Mouse (Mus musculus) embryonic fibroblast, embryonic 13.5 days (primary cell): Measurements from ENCODE around the gene Ehd3. TPM values are rescaled to one million over a fixed set of nuclear protein-coding genes. Genes with fewer than 3 reads are reported as not detected.
"Not testable (repeated sequence)": the region's sequence is repeated elsewhere in the genome, so short reads cannot be mapped to it uniquely, and the experiment has no call there.

Experiments used
- H3K27ac ChIP-seq: 2 replicates; pipeline ENCODE4 v1.5.1; 2012; ENCODE audit warnings: low read length, control low read depth, inconsistent platforms; ENCODE audit not compliant: insufficient read depth
- H3K4me1 ChIP-seq: 2 replicates; pipeline ENCODE4 v1.6.1; 2011; ENCODE audit warnings: low read length; ENCODE audit not compliant: control insufficient read depth, insufficient read depth
- H3K4me3 ChIP-seq: 2 replicates; pipeline ENCODE4 v1.5.1; 2011; ENCODE audit warnings: mild to moderate bottlenecking, control low read depth, low read length; ENCODE audit not compliant: insufficient read depth
- CTCF ChIP-seq: IDR thresholded peaks from 2 replicates; pipeline ENCODE4 v1.5.1; 2011; ENCODE audit warnings: mild to moderate bottlenecking, control low read depth, low read length, moderate library complexity, borderline replicate concordance; ENCODE audit not compliant: insufficient read depth
- POLR2A ChIP-seq: IDR thresholded peaks from 2 replicates; pipeline ENCODE4 v1.6.1; 2011; ENCODE audit warnings: low read depth, mild to moderate bottlenecking, control low read depth, low read length, moderate library complexity
- polyA plus RNA-seq: library from polyadenylated mRNA; stranded (reverse); fragments of >200 nt; gene quantifications from 2 replicates; pipeline ENCODE4 v1.2.4, GENCODE M21; 2011; ENCODE audit warnings: low read depth; ENCODE audit not compliant: missing spikeins, insufficient read length

Ehd3 gene
- polyA plus RNA-seq, 1 experiment = 6.8 TPM

GRCm38 (mm10) chr17:73839086-73839835 lies 35.3 kb downstream of the Ehd3 start:
- Histone ChIP-seq H3K4me3 (no peak overlapping the region), H3K27ac (no peak overlapping the region), H3K4me1 (no peaks in the 10 kb centered on the region)
- no peak for TF ChIP-seq POLR2A
- TF ChIP-seq CTCF = no peak

DNA sequence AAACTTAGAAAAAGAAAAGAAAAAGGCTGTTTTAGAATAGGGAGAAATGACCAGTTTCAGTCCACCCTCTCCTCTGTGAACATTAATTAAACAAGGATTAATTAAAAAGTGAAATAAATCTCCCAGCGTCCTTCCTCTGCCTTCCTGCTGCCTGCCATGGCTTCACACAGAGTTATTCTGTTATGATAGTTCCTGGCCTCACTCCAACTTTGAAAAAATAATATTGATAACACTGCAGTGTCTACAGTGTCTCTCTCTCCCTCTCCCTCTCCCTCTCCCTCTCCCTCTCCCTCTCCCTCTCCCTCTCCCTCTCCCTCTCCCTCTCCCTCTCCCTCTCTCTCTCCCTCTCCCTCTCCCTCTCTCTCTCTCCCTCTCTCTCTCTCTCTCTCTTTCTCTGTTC lies 35.9 kb downstream of the Ehd3 start:
- H3K27ac ChIP-seq, H3K4me3 ChIP-seq, H3K4me1 ChIP-seq: not testable (repeated sequence)

DNA sequence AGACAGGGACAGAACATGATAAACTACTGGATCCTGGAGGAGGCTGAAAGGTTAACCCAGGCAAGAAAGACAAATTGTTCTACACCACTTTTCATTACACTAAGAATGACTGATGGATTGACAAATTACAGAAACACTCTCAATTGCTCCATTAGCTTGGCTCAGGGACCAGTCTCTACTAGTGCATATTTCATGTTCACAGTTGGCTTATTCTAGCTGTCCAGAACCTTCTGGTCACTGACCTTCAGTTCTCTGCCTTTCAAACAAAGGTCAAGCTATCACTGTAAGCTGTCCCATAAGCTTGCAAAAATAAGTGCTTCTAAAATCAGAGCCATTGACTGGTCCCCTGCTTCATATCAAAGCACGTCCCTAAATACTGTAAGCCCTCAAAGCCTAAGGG lies 39.0 kb downstream of the Ehd3 start:
- TF ChIP-seq CTCF = no peak
- TF ChIP-seq POLR2A = no peak
- H3K4me1 ChIP-seq = no peaks in the 10 kb centered on the region
- no peak overlapping the region for H3K4me3 ChIP-seq
- H3K27ac ChIP-seq = no peak overlapping the region

- Histone ChIP-seq H3K4me1 (no peaks in the 10 kb centered on the region), H3K4me3 (no peak overlapping the region), H3K27ac (no peak overlapping the region)
- no peak for TF ChIP-seq POLR2A
- TF ChIP-seq CTCF = no peak
These were observed 41.7 kb downstream of the Ehd3 start for GRCm38 (mm10) chr17:73845632-73846031.

DNA sequence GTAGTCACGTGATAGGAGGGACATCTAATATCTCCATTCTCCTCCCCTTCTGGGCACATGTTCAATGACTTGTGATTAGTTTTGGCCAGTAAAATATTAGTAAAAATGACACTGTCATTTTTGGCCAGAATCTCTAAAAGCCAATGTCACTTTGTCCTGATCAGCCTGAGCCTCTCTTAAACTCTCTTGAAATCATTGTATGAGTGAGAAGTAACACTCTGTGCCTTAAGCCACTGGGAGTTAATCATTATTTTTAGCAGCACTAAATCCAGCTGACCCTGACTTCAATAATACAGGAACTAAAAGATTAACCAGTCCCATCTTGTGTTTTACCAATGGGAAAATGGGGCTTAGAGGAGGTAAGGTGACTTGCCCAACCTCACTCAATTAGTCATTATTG lies 43.5 kb downstream of the Ehd3 start:
- no peaks in the 10 kb centered on the region for H3K4me1 ChIP-seq
- no peak overlapping the region for H3K27ac ChIP-seq
- no peak for TF ChIP-seq POLR2A
- no peak for TF ChIP-seq CTCF
- H3K4me3 ChIP-seq = no peak overlapping the region

GRCm38 (mm10) chr17:73853041-73853440 lies 49.1 kb downstream of the Ehd3 start:
- H3K27ac ChIP-seq = no peak overlapping the region
- TF ChIP-seq POLR2A (no peak), CTCF (no peak)
- no peak overlapping the region for H3K4me3 ChIP-seq
- H3K4me1 ChIP-seq = no peaks in the 10 kb centered on the region

DNA sequence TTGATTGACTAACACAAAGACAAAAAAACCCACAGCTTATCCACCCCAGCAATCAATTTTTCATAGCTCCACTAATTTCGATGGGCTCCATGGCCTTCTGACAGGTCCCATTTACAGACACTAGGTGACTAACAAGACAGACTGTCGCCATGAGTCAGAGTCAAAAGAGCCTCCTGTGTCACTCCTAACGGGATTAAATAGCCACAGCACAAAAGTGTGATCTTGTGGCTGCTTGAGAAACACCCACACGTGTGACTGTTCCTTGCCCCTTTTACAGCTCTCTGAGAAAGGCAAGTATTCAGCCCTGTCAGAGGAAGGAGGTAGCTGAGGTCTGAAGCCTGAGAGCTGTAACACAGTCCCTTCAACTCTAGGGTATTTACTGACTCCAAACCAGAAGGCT lies 49.8 kb downstream of the Ehd3 start:
- H3K4me1 ChIP-seq = no peaks in the 10 kb centered on the region
- no peak overlapping the region for H3K4me3 ChIP-seq
- TF ChIP-seq CTCF = no peak
- no peak for TF ChIP-seq POLR2A
- no peak overlapping the region for H3K27ac ChIP-seq

DNA sequence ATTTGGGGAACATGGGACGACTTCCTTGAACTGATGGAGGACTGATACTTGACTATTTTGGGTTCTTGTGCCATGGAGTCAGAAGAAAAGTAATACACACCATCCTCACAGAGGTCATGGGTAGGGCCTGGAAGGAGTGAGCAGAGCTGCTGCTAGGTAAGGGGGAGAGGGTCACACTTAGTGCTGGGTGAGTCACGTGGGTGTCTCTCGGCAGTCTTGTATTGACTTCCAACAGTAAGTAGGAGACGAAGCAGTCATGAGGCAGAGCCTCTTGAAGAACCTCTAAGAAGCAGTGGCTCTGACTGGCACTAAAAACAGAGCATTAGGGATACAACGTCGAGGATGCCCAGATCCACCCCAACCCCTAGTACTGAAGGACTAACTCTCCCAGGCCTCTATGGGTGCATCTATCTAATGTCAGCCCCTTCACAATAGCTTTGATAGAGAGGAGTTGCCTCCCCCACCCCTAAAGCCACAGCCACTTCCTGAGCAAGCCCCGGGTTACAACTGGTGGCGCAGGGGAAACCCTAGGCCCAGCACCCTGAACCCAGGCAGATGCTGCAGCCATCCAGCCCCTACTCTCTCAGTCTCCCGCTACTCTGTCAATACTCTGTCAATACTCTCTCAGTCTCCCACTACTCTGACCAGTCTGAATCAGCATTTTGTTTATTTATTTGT lies 65.2 kb downstream of the Ehd3 start:
- H3K27ac ChIP-seq = no peak overlapping the region
- TF ChIP-seq CTCF (no peak), POLR2A (no peak)
- H3K4me3 ChIP-seq = no peak overlapping the region
- no peaks in the 10 kb centered on the region for H3K4me1 ChIP-seq

DNA sequence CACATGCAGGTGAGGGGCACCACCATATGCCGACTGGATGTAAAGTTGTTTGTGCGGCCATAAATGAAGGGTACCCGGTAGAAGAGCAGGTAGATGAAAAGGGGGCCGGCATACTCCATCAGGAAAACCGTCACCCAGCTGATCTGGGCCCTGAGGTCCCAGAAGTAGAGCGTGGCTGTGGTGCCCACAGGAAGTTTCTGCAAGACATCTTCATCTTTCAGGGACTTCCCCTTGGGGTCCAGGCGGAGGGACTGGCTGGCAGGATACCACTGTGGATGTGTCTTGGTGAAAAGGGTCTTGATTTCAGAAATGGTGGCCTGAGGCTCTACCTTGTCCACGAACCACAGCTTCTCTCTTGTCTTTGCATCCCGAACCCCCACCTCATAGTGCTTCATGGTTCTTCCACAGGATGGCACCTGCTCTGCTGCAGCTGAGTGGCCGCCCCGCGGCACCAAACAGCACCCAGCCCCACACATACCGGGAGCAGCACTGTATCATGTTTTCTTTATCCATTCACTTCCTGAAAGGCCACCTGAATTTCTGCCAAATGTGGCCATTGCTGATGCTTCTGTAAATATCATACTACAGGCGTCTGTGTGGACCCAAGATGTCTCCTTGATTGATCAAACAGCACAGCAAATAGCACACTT lies 67.1 kb downstream of the Ehd3 start:
- Histone ChIP-seq H3K4me1 (no peaks in the 10 kb centered on the region), H3K27ac (no peak overlapping the region), H3K4me3 (no peak overlapping the region)
- TF ChIP-seq CTCF (no peak), POLR2A (no peak)

DNA sequence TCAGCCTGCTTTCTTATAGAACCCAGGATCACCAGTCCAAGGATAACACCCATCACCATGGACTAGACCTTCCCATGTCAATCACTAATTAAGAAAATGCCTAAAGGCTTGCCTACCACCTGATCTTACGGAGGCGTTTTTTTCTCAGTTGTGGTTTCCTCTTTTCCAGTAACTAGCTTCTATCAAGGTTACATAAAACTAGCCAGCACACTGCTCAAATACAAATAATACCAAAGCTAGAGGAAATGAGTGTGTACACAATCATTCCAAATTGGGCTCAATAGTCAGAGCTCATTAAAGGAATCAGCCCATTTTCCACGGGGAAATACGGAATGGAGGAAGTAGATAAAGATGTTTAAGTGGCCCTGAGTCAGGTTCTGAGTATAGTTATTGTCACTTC lies 71.3 kb downstream of the Ehd3 start:
- TF ChIP-seq CTCF = no peak
- no peak for TF ChIP-seq POLR2A
- H3K4me3 ChIP-seq = no peak overlapping the region
- H3K4me1 ChIP-seq = no peaks in the 10 kb centered on the region
- no peak overlapping the region for H3K27ac ChIP-seq

- H3K4me3 ChIP-seq = no peak overlapping the region
- no peak overlapping the region for H3K27ac ChIP-seq
- H3K4me1 ChIP-seq = no peaks in the 10 kb centered on the region
- no peak for TF ChIP-seq POLR2A
- no peak for TF ChIP-seq CTCF
These were observed 71.7 kb downstream of the Ehd3 start for GRCm38 (mm10) chr17:73875674-73876073.
